Mouse (Mus musculus): ENCODE results near the gene Anapc10. TPM values are rescaled to one million over a fixed set of nuclear protein-coding genes. Genes with fewer than 3 reads are reported as not detected.

The Anapc10 gene
- total RNA-seq, 4 experiments from 2014 or later: 5.8 to 9.9 (median 6.6) TPM

Other genes with a start within 250 kb of the Anapc10 start
- gene Otud4, start 72.2 kb upstream of the Anapc10 start, total RNA-seq (2022): 10 to 100 TPM; 36.1 to 41.6 (median 38.0) TPM
- 10 to 100 TPM; 61.1 to 66.6 (median 63.1) TPM for gene Abce1, start 80 bp upstream of the Anapc10 start, total RNA-seq (2022)